Mouse (Mus musculus) mouse trophoblast stem cell (cell line): ENCODE results near the gene Ltf.

Source experiments
- in situ Hi-C, 2 experiments: fragments of 300-500 bp; cut with MseI, MboI; formaldehyde crosslinking; loops; 2 replicates in 1 of 2; 3 replicates in 1 of 2; pipeline ENCODE4 v1.15.1; 2025

Gene Ltf

DNA sequence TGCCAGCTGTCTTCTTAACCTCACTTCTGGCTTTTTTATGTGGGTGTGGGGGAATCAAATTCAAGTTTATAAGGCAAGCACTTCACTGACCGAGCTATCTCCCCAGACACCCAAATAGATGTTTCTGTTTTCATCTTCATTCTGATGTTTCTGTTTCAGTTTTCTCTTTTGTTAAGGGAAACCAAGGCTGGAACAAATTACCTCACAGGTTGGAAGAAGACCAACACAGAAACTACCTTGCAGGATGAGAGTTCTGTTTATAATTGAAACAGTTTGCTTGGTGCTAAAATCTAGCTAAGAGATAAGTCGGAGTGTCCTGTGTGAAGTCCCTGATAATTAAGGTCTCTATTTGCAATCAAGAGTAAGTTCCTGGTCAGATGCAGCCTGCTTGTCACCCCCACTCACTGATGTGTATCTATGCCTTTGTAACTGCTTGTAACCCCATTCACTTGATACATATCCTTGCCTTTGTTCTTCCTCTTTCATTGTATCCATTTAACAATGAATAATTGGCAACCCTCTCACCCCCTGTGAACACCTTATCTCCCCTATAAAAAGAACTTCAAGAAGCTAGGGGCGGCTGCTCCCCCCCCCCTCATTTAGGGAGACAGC, 68.0 kb downstream of the Ltf start:
- in situ Hi-C loops = no loop called here

- in situ Hi-C loops = no loop called here
These were observed 68.9 kb downstream of the Ltf start for GRCm38 (mm10) chr9:111087960-111088359.

GRCm38 (mm10) chr9:111088886-111089285, 69.8 kb downstream of the Ltf start:
- in situ Hi-C loops = no loop called here
